Mouse (Mus musculus): ENCODE measurements around the gene Bpi. TPM values are rescaled to one million over a fixed set of nuclear protein-coding genes. Genes with fewer than 3 reads are reported as not detected.

Bpi gene
- polyA plus RNA-seq (2015; fragmentation: Nextera tagmentation; extraction: Ambion mirVana), result not detected in 2 replicates

DNA sequence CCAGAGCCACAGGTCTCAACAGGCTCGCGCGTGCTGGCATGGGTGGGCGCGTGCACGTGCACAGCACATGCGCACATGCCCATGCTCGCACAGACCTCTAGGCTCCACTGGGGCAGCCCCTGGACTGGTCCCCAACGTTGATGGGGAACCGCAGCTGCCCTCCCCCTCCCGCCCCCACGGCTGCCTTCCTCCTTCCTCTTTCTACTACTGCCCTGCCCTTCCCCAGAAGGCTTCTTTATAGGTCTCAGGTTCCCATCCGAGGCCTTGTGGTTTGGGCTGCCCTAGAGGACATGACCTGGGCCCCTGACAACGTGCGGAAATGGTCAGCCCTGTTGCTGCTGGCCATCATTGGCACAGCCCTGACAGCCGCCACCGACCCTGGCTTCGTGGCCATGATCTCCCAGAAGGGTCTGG is at the start of gene Bpi:
Bpi (plus strand) TSS at position 90 of the 414 bp plus-strand sequence.
- peaks cover 26% of the 10 kb centered on the region for H3K4me1 ChIP-seq
- H3K27ac ChIP-seq (replicated peaks), result peak within 1 kb of the TSS; percentile 52
- H3K27me3 ChIP-seq, result no peaks in the 10 kb centered on the region
- WGBS, result 43% methylated on average over 18 of the region's 18 CpGs
- no peaks in the 10 kb centered on the region for H3K36me3 ChIP-seq
- ATAC-seq (ENCODE audit: insufficient number of reproducible peaks, low FRiP score, low TSS enrichment, low read depth), result 0 out of 2 replicates have a peak, but pooled peaks have one; percentile 23
- peak within 1 kb of the TSS; percentile 31 for H3K4me2 ChIP-seq (replicated peaks)
- 0 out of 2 replicates have a peak within 1 kb of the TSS, but pooled peaks have one; percentile 6 for H3K4me3 ChIP-seq (replicated peaks)
- no peaks in the 10 kb centered on the region for H3K9me3 ChIP-seq (replicated peaks)
- H3K9ac ChIP-seq, result no peak within 1 kb of the TSS

DNA sequence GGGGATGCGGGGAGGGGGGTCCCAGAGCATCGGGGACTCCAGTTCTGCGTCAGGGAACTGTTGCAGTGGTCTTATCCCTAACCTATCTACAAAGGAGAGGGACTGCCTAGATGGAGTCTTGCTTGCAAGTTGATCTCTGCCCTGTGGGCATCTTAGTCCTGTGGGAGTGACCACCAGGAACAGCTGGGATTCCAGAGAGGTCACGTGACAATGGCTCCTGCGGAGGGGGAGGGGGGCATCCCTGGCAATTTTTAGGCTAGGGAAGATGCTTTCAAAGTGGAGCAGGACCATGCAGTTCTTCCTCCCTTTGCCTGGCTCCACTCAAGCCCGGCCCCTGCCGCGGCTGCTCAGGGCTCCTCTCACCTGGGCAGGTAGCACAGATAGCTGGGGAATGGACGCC is 48.1 kb upstream of the Bpi start:
- H3K4me2 ChIP-seq (replicated peaks), result no peak overlapping the region
- 28% methylated on average over 9 of the region's 9 CpGs for WGBS
- no peak overlapping the region for H3K4me3 ChIP-seq (replicated peaks)
- no peaks in the 10 kb centered on the region for H3K36me3 ChIP-seq
- no peak for ATAC-seq (ENCODE audit: insufficient number of reproducible peaks, low FRiP score, low TSS enrichment, low read depth)
- no peak overlapping the region for H3K9ac ChIP-seq
- no peak overlapping the region for H3K27ac ChIP-seq (replicated peaks)
- H3K27me3 ChIP-seq, result no peaks in the 10 kb centered on the region
- H3K9me3 ChIP-seq (replicated peaks), result no peaks in the 10 kb centered on the region
- H3K4me1 ChIP-seq, result peaks cover 34% of the 10 kb centered on the region

DNA sequence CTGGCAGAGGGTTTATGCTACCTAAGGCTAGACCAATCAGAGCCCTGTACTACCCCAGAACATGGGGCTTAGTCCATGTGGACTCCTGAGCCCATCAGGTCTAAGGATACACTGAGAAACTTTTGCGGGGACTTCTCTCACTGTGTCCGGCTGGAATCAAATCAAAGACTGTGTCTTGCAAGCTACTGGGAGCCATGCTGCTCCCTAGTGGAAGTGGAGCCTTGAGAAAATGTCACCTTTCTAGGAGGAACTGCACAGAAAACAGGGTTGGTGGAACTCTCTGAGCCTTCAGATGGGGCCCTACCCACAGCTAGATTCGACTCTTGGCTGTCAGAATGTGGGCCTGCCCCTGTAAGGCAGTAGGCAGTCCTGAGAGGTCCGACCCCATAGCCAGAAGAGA is 47.4 kb upstream of the Bpi start:
- WGBS, result 42% methylated on average over 4 of the region's 4 CpGs
- Histone ChIP-seq H3K4me2 (replicated peaks) (no peak overlapping the region), H3K36me3 (no peaks in the 10 kb centered on the region), H3K4me1 (peaks cover 39% of the 10 kb centered on the region), H3K9me3 (replicated peaks) (no peaks in the 10 kb centered on the region), H3K27ac (replicated peaks) (no peak overlapping the region), H3K27me3 (no peaks in the 10 kb centered on the region), H3K4me3 (replicated peaks) (no peak overlapping the region), H3K9ac (no peak overlapping the region)
- no peak for ATAC-seq (ENCODE audit: insufficient number of reproducible peaks, low FRiP score, low TSS enrichment, low read depth)

DNA sequence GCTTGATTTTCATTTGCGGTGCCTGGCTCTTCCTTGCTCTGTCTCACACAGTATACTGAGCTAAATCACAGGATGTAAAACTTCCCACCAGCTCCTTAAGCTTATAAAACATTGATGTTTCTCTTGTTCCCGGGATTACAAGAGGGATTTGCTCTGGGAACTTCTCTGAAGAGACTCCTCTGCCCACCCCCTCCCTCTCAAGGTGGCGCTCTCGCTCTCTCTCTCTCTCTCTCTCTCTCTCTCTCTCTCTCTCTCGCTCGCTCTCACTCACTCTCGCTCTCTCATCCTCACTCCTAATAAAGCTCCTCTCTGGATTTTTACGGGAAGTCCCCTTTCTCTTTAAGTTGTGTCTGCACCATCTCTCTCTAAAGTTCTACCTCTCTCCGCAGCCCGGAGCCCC is 46.9 kb upstream of the Bpi start:
- Histone ChIP-seq H3K4me3 (replicated peaks) (no peak overlapping the region), H3K36me3 (no peaks in the 10 kb centered on the region), H3K27me3 (no peaks in the 10 kb centered on the region), H3K4me2 (replicated peaks) (0 out of 2 replicates have a peak overlapping the region, but pooled peaks have one; percentile 27), H3K4me1 (peaks cover 43% of the 10 kb centered on the region), H3K27ac (replicated peaks) (no peak overlapping the region), H3K9ac (no peak overlapping the region), H3K9me3 (replicated peaks) (no peaks in the 10 kb centered on the region)
- ATAC-seq (ENCODE audit: insufficient number of reproducible peaks, low FRiP score, low TSS enrichment, low read depth), result no peak
- WGBS, result 19% methylated on average over 10 of the region's 10 CpGs

DNA sequence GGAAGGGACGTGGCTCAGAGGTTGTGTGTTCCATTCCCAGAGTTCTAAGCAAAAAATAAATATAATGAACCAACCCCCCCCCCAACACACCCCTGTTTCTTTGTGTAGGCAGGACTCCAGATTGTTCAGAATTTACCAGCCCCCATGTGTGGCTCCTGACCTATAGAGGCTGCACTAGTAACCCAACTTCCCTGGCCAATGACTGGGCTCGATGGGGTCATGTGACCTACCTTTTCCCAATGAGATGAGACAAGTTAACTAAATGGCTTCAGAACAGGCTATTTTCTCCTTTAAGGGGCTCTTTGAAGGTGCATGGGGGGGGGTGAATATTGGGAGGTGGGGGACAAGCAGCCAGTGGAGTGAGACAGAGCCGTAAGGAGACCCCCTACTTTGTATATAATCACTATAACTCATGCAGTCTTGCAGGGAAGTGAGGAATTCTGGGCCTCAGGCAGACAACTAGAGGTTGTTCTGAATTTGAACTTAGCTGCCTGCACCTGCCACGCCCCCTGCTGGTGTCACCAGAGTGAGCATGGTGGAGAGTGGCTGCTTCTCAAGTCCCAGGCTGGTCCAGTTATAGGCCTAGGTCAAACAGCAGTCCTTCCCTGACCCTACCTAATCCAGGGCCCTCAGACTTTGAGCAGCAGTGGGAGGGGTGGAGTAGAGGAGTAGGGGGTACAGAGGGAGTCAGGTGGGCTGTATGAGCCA is 46.0 kb upstream of the Bpi start:
- Histone ChIP-seq H3K4me2 (replicated peaks) (no peak overlapping the region), H3K27ac (replicated peaks) (no peak overlapping the region), H3K9me3 (replicated peaks) (no peaks in the 10 kb centered on the region), H3K4me1 (peaks cover 43% of the 10 kb centered on the region), H3K36me3 (no peaks in the 10 kb centered on the region), H3K27me3 (no peaks in the 10 kb centered on the region), H3K9ac (no peak overlapping the region), H3K4me3 (replicated peaks) (no peak overlapping the region)
- ATAC-seq (ENCODE audit: insufficient number of reproducible peaks, low FRiP score, low TSS enrichment, low read depth), result no peak
- WGBS, result 60% methylated on average over 4 of the region's 4 CpGs

DNA sequence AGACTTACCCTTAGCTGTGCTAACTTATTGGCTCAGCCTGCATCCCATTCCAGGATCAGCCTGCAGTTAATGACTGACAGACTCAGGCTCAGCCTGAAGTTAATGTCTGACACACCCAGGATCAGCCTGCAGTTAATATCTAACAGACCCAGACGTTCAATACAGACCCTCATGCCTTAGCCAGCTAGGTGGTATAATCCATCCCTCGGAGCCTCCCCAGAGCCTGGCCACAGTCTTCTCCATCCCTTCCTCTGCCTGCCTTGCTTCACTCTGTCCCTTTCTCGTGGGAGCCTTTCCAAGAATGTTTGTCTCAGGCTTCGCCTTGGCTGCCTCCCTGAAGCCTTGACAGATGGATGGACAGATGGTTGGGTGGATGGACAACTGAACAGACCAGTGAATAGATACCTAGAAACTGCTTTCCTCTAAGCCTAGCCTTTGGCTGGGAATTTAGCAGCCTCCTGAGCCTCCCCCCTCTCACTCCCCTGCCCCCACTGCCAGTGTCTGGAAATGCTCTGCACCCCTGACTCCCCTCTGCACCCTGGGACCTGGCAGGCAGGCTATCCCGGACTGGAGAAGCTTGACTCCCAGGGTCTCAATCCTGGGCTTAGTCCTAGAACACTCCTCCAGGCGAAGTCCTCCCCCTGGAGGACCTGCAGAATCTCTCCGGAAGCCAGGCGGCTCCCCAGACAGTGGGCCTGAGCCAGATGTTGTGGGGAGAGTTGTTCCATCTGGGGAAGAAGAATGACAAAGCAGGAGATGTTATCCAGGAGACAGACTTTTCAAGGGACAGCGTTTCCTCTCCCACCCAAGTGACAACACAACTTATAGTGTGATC is 42.4 kb upstream of the Bpi start:
- WGBS, result 33% methylated on average over 9 of the region's 9 CpGs
- ATAC-seq (ENCODE audit: insufficient number of reproducible peaks, low FRiP score, low TSS enrichment, low read depth), result no peak
- no peak overlapping the region for H3K4me3 ChIP-seq (replicated peaks)
- peak overlapping the region; percentile 29; the same call in 1 of the 2 replicates for H3K27ac ChIP-seq (replicated peaks)
- no peak overlapping the region for H3K9ac ChIP-seq
- H3K4me1 ChIP-seq, result peaks cover 27% of the 10 kb centered on the region
- no peak overlapping the region for H3K4me2 ChIP-seq (replicated peaks)
- H3K9me3 ChIP-seq (replicated peaks), result no peaks in the 10 kb centered on the region
- H3K27me3 ChIP-seq, result no peaks in the 10 kb centered on the region
- 0 out of 2 replicates have a peak, but pooled peaks cover 14% of the 10 kb centered on the region for H3K36me3 ChIP-seq

DNA sequence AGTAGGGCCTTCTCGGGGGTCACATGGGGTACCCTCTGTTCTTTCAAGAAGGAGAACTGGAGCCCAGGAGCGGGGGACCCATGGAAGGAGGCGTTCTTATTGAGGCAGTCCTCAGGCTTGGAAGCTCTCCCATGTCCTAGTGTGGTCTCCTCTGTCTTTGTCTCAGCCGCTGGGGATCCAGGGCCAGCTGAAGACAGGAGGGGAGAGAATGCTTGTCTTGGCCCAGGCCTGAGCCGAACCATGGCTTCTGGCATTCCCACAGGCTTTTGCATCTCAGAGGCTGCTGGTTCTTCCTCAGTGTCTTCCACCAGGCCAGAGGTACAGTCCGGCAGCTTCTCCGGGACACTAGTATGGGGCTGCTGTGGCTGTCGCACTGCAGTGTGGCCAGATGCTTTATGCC is 41.4 kb upstream of the Bpi start:
- Histone ChIP-seq H3K27me3 (no peaks in the 10 kb centered on the region), H3K27ac (replicated peaks) (no peak overlapping the region), H3K36me3 (0 out of 2 replicates have a peak, but pooled peaks cover 14% of the 10 kb centered on the region), H3K4me1 (peaks cover 17% of the 10 kb centered on the region), H3K4me3 (replicated peaks) (no peak overlapping the region), H3K9ac (no peak overlapping the region), H3K9me3 (replicated peaks) (no peaks in the 10 kb centered on the region), H3K4me2 (replicated peaks) (no peak overlapping the region)
- 83% methylated on average over 8 of the region's 8 CpGs for WGBS
- no peak for ATAC-seq (ENCODE audit: insufficient number of reproducible peaks, low FRiP score, low TSS enrichment, low read depth)

DNA sequence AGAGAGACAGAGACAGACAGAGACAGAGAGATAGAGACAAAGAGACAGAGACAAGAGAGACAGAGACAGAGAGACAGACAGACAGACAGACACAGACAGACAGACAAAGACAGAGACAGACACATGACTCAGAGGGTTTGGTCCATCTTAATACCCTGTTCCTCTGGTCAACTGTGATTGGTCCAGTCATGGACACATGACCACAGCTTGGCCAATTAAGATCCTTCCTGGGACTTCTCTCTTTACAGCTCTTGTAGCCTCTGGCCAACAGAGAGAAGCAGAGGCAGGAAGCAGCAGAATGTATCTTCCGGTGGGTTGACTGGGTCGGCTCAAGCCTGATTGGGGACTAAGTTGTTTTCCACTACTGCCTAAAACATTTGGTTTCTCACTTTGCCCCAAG is 38.3 kb upstream of the Bpi start:
- Histone ChIP-seq H3K9me3 (replicated peaks) (no peaks in the 10 kb centered on the region), H3K9ac (no peak overlapping the region), H3K36me3 (0 out of 2 replicates have a peak, but pooled peaks cover 14% of the 10 kb centered on the region), H3K27ac (replicated peaks) (no peak overlapping the region), H3K4me1 (peaks cover 22% of the 10 kb centered on the region), H3K4me2 (replicated peaks) (no peak overlapping the region), H3K4me3 (replicated peaks) (no peak overlapping the region), H3K27me3 (no peaks in the 10 kb centered on the region)
- 90% methylated on average over 2 of the region's 2 CpGs for WGBS
- no peak for ATAC-seq (ENCODE audit: insufficient number of reproducible peaks, low FRiP score, low TSS enrichment, low read depth)

DNA sequence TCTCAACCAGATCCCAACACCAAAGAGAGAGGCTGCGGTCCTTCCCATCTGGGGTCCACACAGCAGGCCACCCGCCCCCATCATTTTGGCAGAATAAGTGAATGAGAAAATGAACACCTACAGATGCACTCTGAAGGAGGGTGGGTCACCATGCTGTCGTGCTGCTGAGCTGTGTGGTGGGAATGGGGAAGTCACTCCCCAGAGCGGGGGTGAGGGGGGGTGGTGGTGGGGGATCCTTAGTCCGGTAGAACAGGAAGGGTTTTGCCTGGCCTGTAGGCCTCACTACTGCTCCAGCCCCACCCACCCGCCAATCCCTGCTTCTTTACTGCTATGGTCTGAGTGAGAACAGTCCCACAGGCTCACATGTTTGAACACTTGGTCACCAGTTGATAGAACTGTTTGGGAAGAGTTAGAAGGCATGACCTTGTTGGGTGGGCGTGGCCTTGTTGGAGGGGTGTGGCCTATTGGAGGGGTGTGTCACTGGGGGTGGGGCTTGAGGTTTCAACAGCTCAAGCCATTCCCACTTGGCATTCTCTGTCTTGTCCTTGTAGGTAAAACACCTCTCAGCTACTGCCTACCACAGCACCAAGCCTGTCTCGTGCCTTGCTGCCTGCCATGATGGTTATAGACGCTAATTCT is 36.3 kb upstream of the Bpi start:
- Histone ChIP-seq H3K4me2 (replicated peaks) (no peak overlapping the region), H3K27ac (replicated peaks) (no peak overlapping the region), H3K9ac (no peak overlapping the region), H3K4me3 (replicated peaks) (no peak overlapping the region), H3K36me3 (0 out of 2 replicates have a peak, but pooled peaks cover 14% of the 10 kb centered on the region), H3K4me1 (peaks cover 16% of the 10 kb centered on the region), H3K27me3 (no peaks in the 10 kb centered on the region), H3K9me3 (replicated peaks) (no peaks in the 10 kb centered on the region)
- no peak; the same call in 1 of the 2 replicates for ATAC-seq (ENCODE audit: insufficient number of reproducible peaks, low FRiP score, low TSS enrichment, low read depth)
- 86% methylated on average over 9 of the region's 9 CpGs for whole genome bisulfite sequencing

DNA sequence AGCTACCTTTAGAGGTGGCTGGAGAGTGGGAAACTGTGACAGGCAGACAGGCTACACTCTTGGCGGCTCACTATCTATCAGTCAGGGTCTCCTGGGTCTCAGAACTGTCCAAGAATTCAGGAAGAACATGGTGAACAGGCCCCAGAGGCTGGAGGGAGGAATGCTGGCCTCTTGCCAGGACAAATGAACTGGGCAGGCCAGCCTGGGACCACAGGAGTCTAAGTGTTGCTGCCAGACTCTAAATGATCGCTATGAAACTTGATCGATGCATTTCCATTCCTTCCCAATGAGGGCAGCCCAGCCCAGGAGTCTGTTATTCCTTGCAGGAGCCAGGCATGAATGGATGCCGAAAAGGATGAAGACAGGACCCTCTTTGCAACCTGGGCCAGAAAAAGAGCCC is 35.2 kb upstream of the Bpi start:
- Histone ChIP-seq H3K27ac (replicated peaks) (peak overlapping the region; percentile 24), H3K36me3 (0 out of 2 replicates have a peak, but pooled peaks cover 13% of the 10 kb centered on the region), H3K4me1 (peaks cover 18% of the 10 kb centered on the region), H3K4me2 (replicated peaks) (no peak overlapping the region), H3K9me3 (replicated peaks) (no peaks in the 10 kb centered on the region), H3K27me3 (no peaks in the 10 kb centered on the region), H3K9ac (no peak overlapping the region), H3K4me3 (replicated peaks) (no peak overlapping the region)
- ATAC-seq (ENCODE audit: insufficient number of reproducible peaks, low FRiP score, low TSS enrichment, low read depth), result peak; percentile 77
- WGBS, result 47% methylated on average over 4 of the region's 4 CpGs

DNA sequence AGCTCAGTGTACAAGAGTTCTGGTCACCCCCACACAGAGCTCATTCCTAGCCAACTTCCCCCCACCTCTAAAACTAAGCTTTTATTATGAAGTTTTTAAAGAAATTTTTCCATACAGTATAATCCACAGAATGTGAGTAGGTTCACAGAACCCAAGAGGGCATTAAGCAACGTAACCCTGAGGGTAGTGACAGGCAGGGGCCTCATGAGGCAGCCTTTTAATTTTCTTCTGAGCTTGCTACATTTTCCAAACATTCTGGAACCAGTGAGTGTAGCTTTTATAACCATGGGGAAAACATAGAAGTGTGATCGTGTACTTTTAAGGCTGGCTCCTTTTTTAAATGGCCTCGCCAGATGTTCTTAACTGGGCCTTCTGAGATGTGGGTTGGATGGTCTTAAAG is 34.4 kb upstream of the Bpi start:
- no peak overlapping the region for H3K4me2 ChIP-seq (replicated peaks)
- ATAC-seq (ENCODE audit: insufficient number of reproducible peaks, low FRiP score, low TSS enrichment, low read depth), result no peak
- peak overlapping the region; percentile 24; the same call in 1 of the 2 replicates for H3K27ac ChIP-seq (replicated peaks)

More for the DNA sequence above, 34.4 kb upstream of the Bpi start:
- Histone ChIP-seq H3K9me3 (replicated peaks) (no peaks in the 10 kb centered on the region), H3K4me1 (peaks cover 26% of the 10 kb centered on the region), H3K4me3 (replicated peaks) (no peak overlapping the region), H3K27me3 (no peaks in the 10 kb centered on the region), H3K36me3 (0 out of 2 replicates have a peak, but pooled peaks cover 6% of the 10 kb centered on the region), H3K9ac (no peak overlapping the region)
- WGBS, result 42% methylated on average over 3 of the region's 3 CpGs

Measured in embryonic facial prominence, embryonic 15.5 days (tissue).